ENCODE assay signal across 22 mouse cellular contexts in genomic region chr13:109774791-109775190, GRCm38 (mm10).
DNase-seq lines count a peak whose midpoint lies in the region; ATAC-seq lines count a peak whose summit lies in the region.
"Had no signal": no experiment of that assay in that cellular context is flagged by ENCODE, and none has a peak within 500 bp of the region (broad histone marks: within the 10 kb centered on the region; RNA-seq: fewer than 3 reads in every experiment).

No protein-coding gene starts in this region.

- H3K9me3 ChIP-seq in forebrain, embryonic 12.5 days = no peaks in the 10 kb centered on the region
- H3K9me3 ChIP-seq in forebrain, embryonic 10.5 days = no peaks in the 10 kb centered on the region
- H3K9me3 ChIP-seq in heart, embryonic 15.5 days (replicated peaks) = no peaks in the 10 kb centered on the region
- H3K9me3 ChIP-seq in midbrain, embryonic 11.5 days (ENCODE audit: control insufficient read depth, low read length) = no peaks in the 10 kb centered on the region
- H3K9me3 ChIP-seq in midbrain, embryonic 16.5 days (replicated peaks; ENCODE audit: control insufficient read depth, low read length, poor library complexity, severe bottlenecking) = no peaks in the 10 kb centered on the region
- H3K9me3 ChIP-seq in midbrain, embryonic 15.5 days = no peaks in the 10 kb centered on the region
- H3K9me3 ChIP-seq: embryonic facial prominence, embryonic 15.5 days; kidney, embryonic 15.5 days; liver, embryonic 12.5 days; megakaryocyte, embryonic 14.5 days; neural tube, embryonic 15.5 days had no signal

- ATAC-seq in forebrain, embryonic 12.5 days (ENCODE audit: low FRiP score) = peak; percentile 37; the same call in 1 of the 2 replicates
- ATAC-seq in heart, embryonic 15.5 days (replicated peaks; ENCODE audit: insufficient number of reproducible peaks, insufficient read depth, low FRiP score, low read depth) = no peak
- ATAC-seq in midbrain, embryonic 11.5 days (ENCODE audit: low FRiP score) = peak; percentile 22; the same call in 1 of the 2 replicates
- ATAC-seq in midbrain, embryonic 16.5 days = no peak
- 0 out of 2 replicates have a peak, but pooled peaks have one; percentile 43 for ATAC-seq in midbrain, embryonic 15.5 days (replicated peaks)
- ATAC-seq: CD4-positive, CD25-positive, alpha-beta regulatory T cell, adult 4 months; liver, embryonic 12.5 days had no signal

- H3K4me1 ChIP-seq in forebrain, embryonic 12.5 days = peaks cover 22% of the 10 kb centered on the region
- peaks cover 40% of the 10 kb centered on the region for H3K4me1 ChIP-seq in forebrain, embryonic 10.5 days
- H3K4me1 ChIP-seq in heart, embryonic 15.5 days (replicated peaks) = peaks cover 21% of the 10 kb centered on the region
- H3K4me1 ChIP-seq in midbrain, embryonic 11.5 days (ENCODE audit: control insufficient read depth, insufficient read depth, low read length) = peaks cover 12% of the 10 kb centered on the region
- H3K4me1 ChIP-seq in midbrain, embryonic 16.5 days (ENCODE audit: control insufficient read depth, insufficient read depth, low read length) = peaks cover 8% of the 10 kb centered on the region
- H3K4me1 ChIP-seq in midbrain, embryonic 15.5 days = peaks cover 19% of the 10 kb centered on the region

- no peak for DNase-seq in forebrain, embryonic 10.5 days (ENCODE audit: extremely low spot score, low spot score)
- DNase-seq in heart, postnatal 4 days = no peak
- no peak for DNase-seq in midbrain, embryonic 11.5 days (ENCODE audit: low spot score, missing footprints)
- DNase-seq: cerebellum, adult 11-12 months; cerebellum, postnatal 14 days; kidney, postnatal 4 days; layer of hippocampus, adult 9-11 months; lung, adult 2 months; right cerebral cortex, postnatal 14 days; spleen, adult 18-20 months; thymus, postnatal 25 days had no signal

- H3K9ac ChIP-seq in forebrain, embryonic 12.5 days = no peak overlapping the region
- no peak overlapping the region for H3K9ac ChIP-seq in heart, embryonic 15.5 days
- H3K9ac ChIP-seq in midbrain, embryonic 11.5 days (ENCODE audit: low read length) = no peak overlapping the region
- H3K9ac ChIP-seq in midbrain, embryonic 16.5 days (ENCODE audit: low read depth, low read length) = no peak overlapping the region
- no peak overlapping the region for H3K9ac ChIP-seq in midbrain, embryonic 15.5 days
- H3K9ac ChIP-seq: embryonic facial prominence, embryonic 15.5 days; kidney, embryonic 15.5 days; liver, embryonic 12.5 days; neural tube, embryonic 15.5 days had no signal

- H3K4me3 ChIP-seq in forebrain, embryonic 12.5 days (replicated peaks) = no peak overlapping the region
- H3K4me3 ChIP-seq in forebrain, embryonic 10.5 days = no peak overlapping the region
- no peak overlapping the region for H3K4me3 ChIP-seq in heart, embryonic 15.5 days
- no peak overlapping the region for H3K4me3 ChIP-seq in midbrain, embryonic 11.5 days (ENCODE audit: low read depth, low read length)
- no peak overlapping the region for H3K4me3 ChIP-seq in midbrain, embryonic 16.5 days (ENCODE audit: low read depth, low read length)
- no peak overlapping the region for H3K4me3 ChIP-seq in midbrain, embryonic 15.5 days
- H3K4me3 ChIP-seq: embryonic facial prominence, embryonic 15.5 days; kidney, embryonic 15.5 days; left cerebral cortex, adult 2 months; liver, embryonic 12.5 days; megakaryocyte, embryonic 14.5 days; neural tube, embryonic 15.5 days had no signal

- no peaks in the 10 kb centered on the region for H3K36me3 ChIP-seq in forebrain, embryonic 12.5 days (replicated peaks)
- H3K36me3 ChIP-seq in forebrain, embryonic 10.5 days (replicated peaks) = no peaks in the 10 kb centered on the region
- peaks cover 4% of the 10 kb centered on the region; the same call in 1 of the 2 replicates for H3K36me3 ChIP-seq in heart, embryonic 15.5 days
- no peaks in the 10 kb centered on the region for H3K36me3 ChIP-seq in midbrain, embryonic 11.5 days (ENCODE audit: control insufficient read depth, insufficient read depth, low read length)
- H3K36me3 ChIP-seq in midbrain, embryonic 16.5 days (ENCODE audit: control insufficient read depth, insufficient read depth, low read length) = no peaks in the 10 kb centered on the region; the same call in 1 of the 2 replicates
- H3K36me3 ChIP-seq in midbrain, embryonic 15.5 days (replicated peaks) = no peaks in the 10 kb centered on the region
- H3K36me3 ChIP-seq: embryonic facial prominence, embryonic 15.5 days; kidney, embryonic 15.5 days had no signal

- H3K27me3 ChIP-seq in forebrain, embryonic 12.5 days = no peaks in the 10 kb centered on the region
- H3K27me3 ChIP-seq in forebrain, embryonic 10.5 days (ENCODE audit: poor library complexity, severe bottlenecking) = no peaks in the 10 kb centered on the region
- H3K27me3 ChIP-seq in heart, embryonic 15.5 days = no peaks in the 10 kb centered on the region
- no peaks in the 10 kb centered on the region for H3K27me3 ChIP-seq in midbrain, embryonic 11.5 days (ENCODE audit: control insufficient read depth, insufficient read depth, low read length)
- H3K27me3 ChIP-seq in midbrain, embryonic 16.5 days (ENCODE audit: control insufficient read depth, insufficient read depth, low read depth, low read length) = no peaks in the 10 kb centered on the region
- no peaks in the 10 kb centered on the region for H3K27me3 ChIP-seq in midbrain, embryonic 15.5 days (replicated peaks)
- H3K27me3 ChIP-seq: embryonic facial prominence, embryonic 15.5 days; kidney, embryonic 15.5 days; liver, embryonic 12.5 days; megakaryocyte, embryonic 14.5 days; neural tube, embryonic 15.5 days had no signal

- no peak overlapping the region for H3K4me2 ChIP-seq in forebrain, embryonic 12.5 days
- no peak overlapping the region for H3K4me2 ChIP-seq in heart, embryonic 15.5 days
- H3K4me2 ChIP-seq in midbrain, embryonic 11.5 days = no peak overlapping the region
- H3K4me2 ChIP-seq in midbrain, embryonic 16.5 days (ENCODE audit: low read length) = no peak overlapping the region
- H3K4me2 ChIP-seq in midbrain, embryonic 15.5 days = no peak overlapping the region
- H3K4me2 ChIP-seq: embryonic facial prominence, embryonic 15.5 days; kidney, embryonic 15.5 days; neural tube, embryonic 15.5 days had no signal

- no peak overlapping the region for H3K27ac ChIP-seq in forebrain, embryonic 12.5 days
- H3K27ac ChIP-seq in forebrain, embryonic 10.5 days = no peak overlapping the region
- 0 out of 2 replicates have a peak overlapping the region, but pooled peaks have one; percentile 86 for H3K27ac ChIP-seq in heart, embryonic 15.5 days
- no peak overlapping the region for H3K27ac ChIP-seq in midbrain, embryonic 11.5 days (ENCODE audit: low read depth, low read length)
- H3K27ac ChIP-seq in midbrain, embryonic 16.5 days (ENCODE audit: low read length) = no peak overlapping the region
- H3K27ac ChIP-seq in midbrain, embryonic 15.5 days = no peak overlapping the region
- H3K27ac ChIP-seq: embryonic facial prominence, embryonic 15.5 days; kidney, embryonic 15.5 days; left cerebral cortex, adult 2 months; neural tube, embryonic 15.5 days had no signal

- 46% methylated on average over 7 of the region's 7 CpGs for WGBS in forebrain, embryonic 12.5 days
- 53% methylated on average over 7 of the region's 7 CpGs for WGBS in forebrain, embryonic 10.5 days
- WGBS in heart, embryonic 15.5 days = 66% methylated on average over 7 of the region's 7 CpGs
- WGBS in midbrain, embryonic 11.5 days = 65% methylated on average over 7 of the region's 7 CpGs
- WGBS in midbrain, embryonic 16.5 days = 65% methylated on average over 7 of the region's 7 CpGs
- WGBS in midbrain, embryonic 15.5 days = 61% methylated on average over 7 of the region's 7 CpGs

Comparison
In these comparisons a context has a peak if more than half of its experiments do, and no peak if none do; other contexts are left out.
1. ATAC-seq: peak in forebrain, embryonic 12.5 days (single experiment), midbrain, embryonic 11.5 days (single experiment) and midbrain, embryonic 15.5 days (single experiment); none in heart, embryonic 15.5 days (single experiment) and midbrain, embryonic 16.5 days (single experiment).